Mouse (Mus musculus) spleen, adult 2 months (tissue): ENCODE measurements around the gene Kdm3a.

Source experiments
- CTCF ChIP-seq: fragments of 200-500 bp; IDR thresholded peaks from 2 replicates; pipeline ENCODE4 v1.5.1; 2011; ENCODE audit warnings: mild to moderate bottlenecking, inconsistent platforms; ENCODE audit not compliant: insufficient read depth, insufficient read length, insufficient replicate concordance; ENCODE audit errors: extremely low read depth
- POLR2A ChIP-seq: fragments of 200-500 bp; IDR thresholded peaks from 2 replicates; pipeline ENCODE4 v1.6.1; 2011; ENCODE audit warnings: low read depth, low read length, inconsistent platforms

- no peak for TF ChIP-seq POLR2A
- no peak for TF ChIP-seq CTCF
These were observed 22.8 kb downstream of the Kdm3a start for GRCm38 (mm10) chr6:71609968-71610367.
